Mouse (Mus musculus): ENCODE results near the gene Sufu. TPM values are rescaled to one million over a fixed set of nuclear protein-coding genes. Genes with fewer than 3 reads are reported as not detected.
A peak's percentile ranks its signal among the peaks of the same experiment; 100 is the strongest.

Gene Sufu
- total RNA-seq, 2 experiments from 2014 or later = 24.2 to 25.4 TPM

DNA sequence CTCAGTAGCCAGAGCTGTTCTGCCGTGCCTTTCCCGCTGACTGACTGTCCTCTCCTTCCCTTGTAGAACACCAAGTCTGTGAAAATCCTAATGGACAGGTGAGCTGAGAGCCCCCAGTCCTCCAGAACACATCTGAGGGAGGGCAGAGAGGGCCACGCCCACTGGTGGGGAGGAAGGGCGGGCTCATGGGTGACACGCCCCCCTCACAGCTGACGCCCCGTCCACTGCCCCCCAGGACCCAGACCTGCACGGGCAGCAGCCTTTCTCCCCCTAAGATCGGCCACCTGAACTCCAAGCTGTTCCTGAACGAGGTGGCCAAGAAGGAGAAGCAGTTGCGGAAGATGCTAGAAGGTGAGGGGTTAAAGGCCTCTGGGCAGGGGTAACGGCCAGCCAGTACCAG, 117.7 kb downstream of the Sufu start:
- no peak for DNase-seq

DNA sequence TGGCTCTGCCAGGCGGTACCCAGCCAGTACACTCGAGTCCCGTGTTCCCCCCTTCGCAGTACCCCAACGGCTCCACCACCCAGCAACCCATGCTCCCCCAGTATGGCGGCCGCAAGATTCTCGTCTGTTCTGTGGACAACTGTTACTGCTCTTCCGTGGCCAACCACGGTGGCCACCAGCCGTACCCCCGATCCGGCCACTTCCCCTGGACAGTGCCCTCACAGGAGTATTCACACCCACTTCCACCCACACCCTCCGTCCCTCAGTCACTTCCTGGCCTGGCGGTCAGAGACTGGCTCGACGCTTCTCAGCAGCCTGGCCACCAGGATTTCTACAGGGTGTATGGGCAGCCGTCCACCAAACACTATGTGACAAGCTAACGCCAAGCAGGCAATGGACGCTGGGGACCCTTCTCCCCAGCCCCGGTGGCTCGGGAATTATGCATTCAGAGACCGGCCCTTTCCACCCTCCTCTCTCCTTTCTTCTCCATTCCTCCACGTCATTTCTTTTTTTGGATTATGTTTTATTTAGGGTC, 118.7 kb downstream of the Sufu start:
- peak in 1 of 2 experiments; percentile 15 for DNase-seq

GRCm38 (mm10) chr19:46516667-46517528, 120.2 kb downstream of the Sufu start:
- no peak for DNase-seq

GRCm38 (mm10) chr19:46517529-46518351, 121.0 kb downstream of the Sufu start:
- DNase-seq = no peak

GRCm38 (mm10) chr19:46518352-46518787, 121.7 kb downstream of the Sufu start:
- DNase-seq = no peak

GRCm38 (mm10) chr19:46518828-46519621, 122.3 kb downstream of the Sufu start:
- no peak for DNase-seq

- peak in 1 of 2 experiments; percentile 0 for DNase-seq
These were observed 125.0 kb downstream of the Sufu start for GRCm38 (mm10) chr19:46521698-46522097.

DNA sequence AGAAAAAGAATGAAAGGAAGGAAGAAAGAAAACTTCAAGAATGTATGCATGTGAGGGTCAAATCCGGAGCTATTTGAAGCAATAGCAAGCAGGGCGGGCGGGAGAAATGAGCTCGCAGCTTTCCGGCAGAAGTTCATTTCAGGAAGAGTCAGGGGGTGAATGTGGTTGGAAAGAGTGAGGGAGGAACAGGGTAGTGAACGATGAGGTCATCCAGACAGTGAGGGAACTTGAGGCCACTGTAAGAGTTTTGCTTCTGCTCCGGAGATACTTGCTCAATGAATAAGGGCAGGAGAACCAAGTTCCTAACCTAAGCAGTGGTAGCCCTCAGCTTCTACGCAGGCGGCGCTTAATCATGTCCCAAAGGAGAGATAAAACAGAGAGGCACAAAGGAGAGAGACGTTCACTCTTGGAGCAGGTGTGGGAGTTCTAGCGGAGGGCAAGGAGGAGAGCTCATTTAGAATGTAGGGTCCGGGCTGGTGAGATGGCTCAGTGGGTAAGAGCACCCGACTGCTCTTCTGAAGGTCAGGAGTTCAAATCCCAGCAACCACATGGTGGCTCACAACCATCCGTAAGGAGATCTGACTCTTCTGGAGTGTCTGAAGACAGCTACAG, 125.8 kb downstream of the Sufu start:
- no peak for DNase-seq

- DNase-seq = no peak
These were observed 126.4 kb downstream of the Sufu start for GRCm38 (mm10) chr19:46523131-46523479.

- DNase-seq = peak; percentile 70 to 83
These were observed 126.9 kb downstream of the Sufu start for GRCm38 (mm10) chr19:46523480-46524151.

GRCm38 (mm10) chr19:46524152-46524544, 127.5 kb downstream of the Sufu start:
- DNase-seq = no peak

DNA sequence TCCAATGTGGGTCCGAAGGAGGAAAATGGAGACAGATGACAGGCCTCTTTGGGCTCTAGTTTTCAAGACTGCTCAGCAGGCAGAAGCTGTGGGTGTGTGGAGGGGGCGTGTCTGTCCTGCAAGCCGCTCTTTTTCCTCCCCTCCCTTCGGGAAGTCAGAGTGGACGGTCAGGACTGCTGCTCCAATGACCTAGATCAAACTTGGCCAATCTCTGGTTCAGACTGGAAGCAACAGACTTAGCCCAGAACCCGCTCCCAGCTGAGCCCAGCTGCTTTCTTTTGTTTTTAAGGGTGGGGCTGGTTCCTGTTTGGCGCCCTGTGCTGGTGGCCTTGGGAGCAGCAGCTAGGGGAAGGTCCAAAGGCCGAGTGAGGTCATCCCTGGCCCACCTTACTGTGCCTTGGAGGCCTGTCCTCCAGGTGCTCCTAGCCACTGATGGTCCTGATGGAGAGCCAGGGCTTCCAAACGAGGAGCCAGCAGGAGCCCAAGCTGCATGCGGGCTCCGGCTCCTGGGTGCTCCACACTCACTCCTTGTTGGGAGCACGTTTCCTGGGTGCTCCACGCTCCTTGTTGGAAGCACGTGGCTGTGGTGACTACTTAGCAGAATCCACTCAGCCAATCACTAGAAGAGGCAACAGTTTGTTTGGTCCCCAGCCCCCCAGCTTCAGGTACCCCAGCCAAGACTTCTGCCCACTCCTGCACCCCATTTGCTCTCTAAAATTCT, 128.1 kb downstream of the Sufu start:
- DNase-seq = peak; percentile 65 to 76

GRCm38 (mm10) chr19:46525691-46526631, 129.3 kb downstream of the Sufu start:
- DNase-seq = no peak

GRCm38 (mm10) chr19:46527632-46528528, 131.2 kb downstream of the Sufu start:
- no peak for DNase-seq

DNA sequence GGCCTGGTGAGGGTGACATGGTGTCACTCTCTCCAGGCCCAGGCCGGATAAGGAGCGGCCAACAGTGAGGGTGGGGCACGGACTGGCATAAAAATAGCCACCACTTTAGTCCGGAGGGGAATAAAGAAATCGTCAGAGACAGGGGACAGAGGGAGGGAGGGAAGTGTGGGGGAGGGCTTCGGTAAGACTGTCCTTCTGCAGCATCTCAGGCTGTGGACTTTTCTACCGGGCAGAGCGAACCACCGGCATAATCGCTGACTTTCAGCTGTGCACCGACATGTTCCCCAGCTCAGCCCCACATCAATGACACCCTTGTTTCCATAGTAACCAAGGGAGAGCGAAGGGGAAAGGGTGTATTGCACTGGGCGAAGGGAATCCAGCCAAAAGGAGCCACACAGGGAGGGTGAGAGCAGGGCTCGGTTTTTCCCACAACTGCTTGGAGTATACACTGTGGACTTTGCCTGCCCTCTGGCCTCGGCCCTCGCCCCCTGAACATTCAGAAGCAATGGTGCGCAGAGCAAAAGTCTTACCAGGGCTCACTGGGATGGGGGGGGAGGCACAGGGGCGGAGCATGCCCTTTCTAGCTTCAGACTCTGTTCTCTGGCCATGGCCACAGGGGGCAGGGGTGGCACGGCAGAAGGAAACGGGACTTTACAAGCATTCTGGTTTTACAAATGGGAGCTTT, 132.0 kb downstream of the Sufu start:
- DNase-seq = peak; percentile 76 to 90

- DNase-seq = no peak
These were observed 133.1 kb downstream of the Sufu start for GRCm38 (mm10) chr19:46529601-46530448.

Measured in adrenal gland, postnatal 36 days (tissue).